Mouse (Mus musculus) liver, postnatal 0 days (tissue): ENCODE measurements at regions not wholly inside any gene's neighbourhood (a gene's known extent, or its start where the extent isn't known, plus 50 kb on each side); places are given as distances from the start of the nearest gene placed in this dataset.

ENCODE experiments used
- CTCF ChIP-seq: sonication (generic); IDR thresholded peaks from 2 replicates; pipeline ENCODE4 v1.5.1; 2016; ENCODE audit warnings: antibody characterized with exemption, low read depth
- EP300 ChIP-seq: IDR thresholded peaks from 2 replicates; pipeline ENCODE4 v1.6.1; 2016; ENCODE audit warnings: antibody characterized with exemption, low read depth, mild to moderate bottlenecking

DNA sequence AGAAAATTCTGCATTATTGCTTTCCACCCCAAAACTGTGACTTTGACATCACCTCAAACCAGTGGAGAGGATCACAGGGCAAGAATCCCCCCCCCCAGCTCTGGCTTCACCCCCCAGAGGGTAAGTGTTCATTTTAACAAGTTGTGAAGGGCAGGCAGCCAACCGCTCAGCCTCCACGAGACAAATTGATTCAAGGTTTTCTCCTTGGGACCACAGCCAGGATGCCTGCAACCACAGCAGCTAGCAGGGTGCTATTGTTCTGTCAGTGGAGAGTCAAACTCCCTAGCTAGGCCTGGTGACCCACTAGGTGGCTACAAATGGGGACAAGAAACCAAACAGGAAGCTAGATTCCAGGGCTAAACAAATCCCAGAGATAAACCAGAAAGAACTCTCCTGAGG is 166.6 kb upstream of the 2610301B20Rik start:
- TF ChIP-seq EP300, result no peak
- no peak for TF ChIP-seq CTCF
